Mouse (Mus musculus) gonadal fat pad, adult 2 months (tissue): ENCODE data around the gene Tti1. TPM values are rescaled to one million over a fixed set of nuclear protein-coding genes. Genes with fewer than 3 reads are reported as not detected.

ENCODE experiments used
- DNase-seq: peaks from one replicate; pipeline ENCODE4 v3.0.0-alpha.2; 2012; ENCODE audit warnings: low read depth
- polyA plus RNA-seq: library from polyadenylated mRNA; depleted of rRNA; stranded (reverse); fragments of >200 nt; gene quantifications from 2 replicates; pipeline ENCODE4 v1.2.3, GENCODE M21; 2012; rRNA removed

Tti1 gene
- polyA plus RNA-seq, 1 experiment = 20.0 TPM

DNA sequence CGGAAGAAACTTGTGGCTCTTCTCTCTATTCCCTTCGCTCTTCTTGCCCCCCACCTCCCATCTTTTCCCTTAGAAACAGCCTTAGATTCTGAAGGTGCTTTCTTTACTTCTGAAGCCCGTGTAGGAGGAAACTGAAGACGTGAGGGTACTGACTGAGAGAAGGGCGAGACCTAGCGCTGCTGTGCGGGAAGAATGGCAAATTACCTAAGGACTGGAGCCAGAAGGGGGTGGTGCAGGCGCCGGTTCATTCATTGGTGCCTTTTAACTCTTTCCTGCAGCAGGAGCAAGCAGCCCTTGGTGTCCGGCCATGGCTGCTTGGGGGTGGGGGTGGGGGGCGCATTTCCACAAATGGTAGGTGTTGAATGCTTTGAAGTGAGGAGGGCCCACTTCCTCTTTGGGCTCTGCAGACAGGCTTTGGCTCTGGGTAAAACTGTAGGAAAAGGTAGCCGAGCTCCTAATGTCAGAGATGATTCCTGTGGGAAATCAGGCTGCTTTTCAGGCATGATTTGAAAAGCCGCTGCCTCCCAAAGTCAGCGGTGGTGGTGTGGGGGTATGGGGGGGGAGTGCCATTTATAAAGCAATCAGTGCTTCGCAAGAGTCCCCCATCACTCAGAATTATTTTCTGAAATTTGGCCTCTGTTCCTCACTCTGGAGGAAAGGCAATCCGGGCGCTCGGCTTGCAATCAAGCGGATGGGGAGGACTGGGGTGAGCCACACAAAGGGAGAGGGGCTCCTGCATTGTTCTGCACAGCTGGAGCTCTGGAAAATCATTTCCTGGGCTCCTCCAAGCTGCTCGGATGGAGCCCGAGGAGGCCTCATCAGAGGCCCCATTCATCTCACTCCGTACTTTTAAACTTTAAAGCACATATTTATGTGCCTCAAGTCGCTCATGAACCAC lies 53.4 kb downstream of the Tti1 start:
- DNase-seq = no peak

DNA sequence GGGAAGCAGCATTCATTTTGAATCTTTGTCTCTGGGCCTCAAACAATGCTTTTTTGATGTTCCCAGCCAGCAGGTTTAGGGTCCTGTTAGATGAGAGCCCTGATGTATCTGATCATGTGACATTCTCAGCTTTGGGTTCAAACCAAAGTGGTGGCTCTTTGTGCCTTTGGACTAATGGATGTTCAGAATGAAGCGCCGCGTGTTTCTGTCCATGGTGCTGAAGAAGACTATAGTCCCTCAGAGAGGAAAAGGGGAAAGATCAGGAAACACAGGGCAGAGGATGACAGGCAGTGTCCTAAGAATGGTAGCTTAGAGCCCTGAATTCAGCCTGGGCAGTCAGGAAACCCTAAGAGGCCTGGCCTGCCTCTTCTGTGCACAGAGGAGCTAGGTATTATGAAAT lies 57.6 kb downstream of the Tti1 start:
- no peak for DNase-seq

DNA sequence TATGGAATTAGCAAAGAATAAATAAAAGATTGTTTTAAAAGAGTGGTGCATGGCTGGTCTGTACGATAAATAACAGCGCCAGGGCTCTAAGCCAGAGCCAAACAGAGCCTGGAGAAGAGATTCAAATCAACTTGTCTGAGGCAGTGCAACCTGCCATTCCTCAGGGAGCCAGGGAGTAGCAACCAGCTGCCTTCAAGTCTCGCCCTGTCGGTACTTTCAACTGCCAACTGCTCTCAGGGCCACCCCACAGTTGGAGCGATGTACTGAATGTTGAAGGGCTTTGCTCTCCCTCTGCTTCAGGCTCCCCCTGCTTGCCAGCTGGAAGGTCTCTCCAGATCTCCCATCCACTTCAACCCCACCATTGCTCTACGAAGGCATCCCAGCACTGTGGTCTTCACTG lies 58.1 kb downstream of the Tti1 start:
- DNase-seq = no peak

DNA sequence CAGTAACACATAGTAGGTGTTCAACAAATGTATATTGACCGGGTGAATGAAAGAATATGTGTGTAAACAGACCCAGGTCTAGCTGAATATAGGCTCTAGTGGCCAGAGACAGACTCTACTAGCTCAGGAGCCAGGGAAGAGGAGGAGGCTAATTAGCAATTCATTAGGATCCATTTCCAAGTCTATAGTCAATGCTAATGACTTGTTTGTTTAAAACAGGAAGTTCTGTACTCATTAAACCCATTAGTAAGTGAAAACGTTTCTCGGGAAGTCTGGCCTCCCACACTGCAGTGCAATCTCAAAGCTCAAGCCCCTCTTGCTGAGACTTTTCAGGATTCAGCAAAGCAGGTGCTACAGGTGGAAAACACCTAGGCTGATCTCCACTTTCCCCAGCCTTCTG lies 60.4 kb downstream of the Tti1 start:
- no peak for DNase-seq

DNA sequence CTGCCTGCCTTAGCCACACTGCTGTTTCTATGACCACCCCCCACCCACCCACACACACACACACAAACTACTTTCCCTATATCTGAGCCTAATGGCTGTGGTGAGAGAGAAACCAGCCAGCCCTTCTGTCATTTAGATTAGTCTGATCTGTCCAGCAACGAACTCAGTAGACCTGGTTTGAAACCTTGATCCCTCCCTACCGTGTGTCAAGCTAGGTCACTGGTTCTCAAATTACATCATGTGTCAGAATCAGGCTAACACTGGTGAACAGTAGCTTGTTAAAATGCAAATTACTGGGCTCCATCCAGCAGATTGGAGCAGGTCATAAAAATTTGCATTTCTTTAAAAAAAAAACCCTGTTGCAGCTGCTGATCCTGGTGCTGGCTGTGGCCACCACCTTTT lies 70.5 kb downstream of the Tti1 start:
- no peak for DNase-seq

DNA sequence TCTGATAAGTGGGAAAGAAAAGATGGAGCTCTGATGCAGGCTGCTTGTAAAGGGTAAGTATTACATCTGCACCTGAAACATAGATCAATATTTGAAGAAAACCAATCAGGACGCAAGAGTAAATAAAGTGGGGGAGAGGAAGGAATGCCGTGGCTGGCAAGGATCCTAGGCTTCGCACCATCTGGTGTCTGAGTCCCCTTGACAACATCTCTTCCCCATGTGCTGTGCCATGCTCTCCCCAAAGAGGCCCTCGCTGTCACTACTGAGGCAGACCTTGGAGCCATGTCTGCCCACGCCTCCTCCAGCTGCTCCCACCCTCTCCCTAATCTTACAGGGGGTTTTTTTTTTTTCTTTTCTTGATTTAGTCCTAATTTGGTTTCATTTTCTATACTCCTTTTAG lies 74.3 kb downstream of the Tti1 start:
- DNase-seq = no peak

DNA sequence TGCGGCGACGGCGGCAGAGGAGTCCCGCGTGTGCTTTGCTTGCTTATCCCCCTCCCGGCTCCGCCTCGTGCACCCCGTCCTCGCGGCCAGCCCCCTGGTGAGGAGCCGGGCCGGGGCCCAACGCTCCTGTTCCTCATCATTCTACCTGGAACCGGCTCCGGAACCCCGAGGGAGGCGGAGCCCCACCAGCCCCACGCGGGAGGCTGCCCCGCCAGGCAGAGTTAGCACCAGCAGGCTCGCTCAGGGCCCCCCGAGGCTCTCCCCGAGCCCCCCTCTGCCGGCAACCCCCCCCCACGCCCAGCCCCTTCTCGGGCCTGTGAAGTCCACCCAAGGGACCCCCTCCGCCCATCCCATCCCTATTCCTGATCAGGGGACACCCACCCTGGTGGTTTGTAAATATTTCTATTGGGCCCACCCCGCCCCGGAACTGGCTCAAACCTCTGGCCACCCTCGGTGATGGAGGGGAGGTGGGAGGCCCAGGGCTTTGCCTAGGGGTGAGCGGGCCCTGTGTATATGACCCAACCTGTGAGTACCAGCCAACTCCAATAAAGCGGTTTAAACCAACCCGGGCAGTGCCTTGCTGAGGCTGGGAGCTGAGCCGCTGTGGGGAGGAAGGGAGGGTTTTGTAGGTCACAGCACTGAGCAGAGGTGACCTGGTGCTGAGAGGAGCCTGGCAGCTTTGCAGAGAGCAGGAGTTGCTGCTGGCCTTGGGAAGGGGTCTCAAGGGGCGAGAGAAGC lies 83.9 kb downstream of the Tti1 start:
- DNase-seq = no peak

DNA sequence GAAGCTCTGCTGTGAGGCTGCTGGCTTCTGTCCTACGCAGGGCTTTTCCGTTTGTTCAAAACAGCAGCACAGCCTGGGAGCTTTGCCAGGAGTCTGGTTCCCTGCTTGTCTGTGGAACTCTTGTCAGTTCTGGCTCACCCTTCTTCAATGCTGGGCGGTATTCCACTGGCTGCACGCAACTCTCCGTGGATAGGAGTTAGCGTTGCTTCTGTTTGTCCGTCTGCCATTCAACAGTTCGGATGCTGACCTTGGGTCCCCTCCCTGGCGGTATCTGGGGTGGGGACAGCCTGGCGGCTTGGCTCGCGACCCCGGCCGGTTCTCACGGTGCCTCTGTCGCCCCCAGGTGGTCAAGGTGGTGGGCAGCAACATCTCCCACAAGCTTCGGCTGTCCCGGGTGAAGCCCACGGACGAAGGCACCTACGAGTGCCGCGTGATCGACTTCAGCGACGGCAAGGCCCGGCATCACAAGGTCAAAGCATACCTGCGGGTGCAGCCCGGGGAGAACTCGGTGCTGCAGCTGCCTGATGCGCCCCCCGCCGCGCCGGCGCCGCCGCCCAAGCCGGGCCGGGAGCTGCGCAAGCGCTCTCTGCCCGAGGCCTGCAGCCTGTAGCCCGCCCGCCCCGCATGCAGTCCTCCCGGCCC lies 84.6 kb downstream of the Tti1 start:
- DNase-seq = no peak

DNA sequence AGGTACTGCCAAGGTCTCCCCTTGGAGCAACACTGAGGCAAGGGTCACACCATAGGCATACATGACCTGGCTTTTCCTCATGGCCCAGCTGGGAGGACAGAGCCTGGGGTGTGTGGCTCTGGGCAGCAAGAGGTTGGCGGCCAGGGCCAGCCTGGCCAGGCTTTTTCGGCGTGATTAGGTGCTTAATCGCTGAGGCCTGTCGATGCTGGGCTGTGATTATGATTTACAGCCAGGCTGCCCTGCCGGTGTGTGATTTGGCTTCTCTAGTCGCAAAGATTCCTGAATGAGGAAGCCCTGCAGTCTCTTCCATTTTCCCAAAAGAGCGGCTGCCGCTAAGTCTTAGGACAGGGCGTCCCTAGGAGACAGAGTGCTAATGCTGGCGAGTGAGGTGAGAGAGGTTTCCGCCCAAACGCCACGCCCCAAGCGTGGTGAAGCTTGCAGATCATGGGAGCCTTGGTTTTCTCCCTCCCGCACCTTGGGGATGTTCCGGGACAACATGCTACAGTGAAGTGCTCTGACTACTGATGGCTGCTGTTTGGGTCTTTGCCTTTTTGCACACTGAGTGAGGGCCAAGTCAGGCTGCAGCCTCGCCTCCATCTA lies 87.5 kb downstream of the Tti1 start:
- no peak for DNase-seq

DNA sequence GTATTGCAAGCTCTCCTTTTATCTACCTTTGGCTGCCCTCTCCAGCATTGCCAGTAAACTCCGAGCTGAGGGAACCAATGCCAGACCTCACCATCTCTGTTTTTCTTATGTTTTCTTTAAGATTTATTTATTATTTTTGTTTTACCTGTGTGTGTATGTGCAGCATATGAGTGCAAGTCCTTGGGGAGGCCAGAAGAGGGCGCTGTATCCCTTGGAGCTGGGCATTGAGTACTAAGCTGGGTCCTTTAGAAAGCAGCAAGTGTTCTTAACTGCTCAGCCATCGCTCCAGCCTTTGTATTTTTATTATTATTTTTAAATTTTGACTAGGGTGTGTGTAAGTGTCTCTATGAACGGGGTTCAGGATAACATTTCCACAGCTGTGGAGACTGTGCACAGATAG lies 91.6 kb downstream of the Tti1 start:
- DNase-seq = no peak

DNA sequence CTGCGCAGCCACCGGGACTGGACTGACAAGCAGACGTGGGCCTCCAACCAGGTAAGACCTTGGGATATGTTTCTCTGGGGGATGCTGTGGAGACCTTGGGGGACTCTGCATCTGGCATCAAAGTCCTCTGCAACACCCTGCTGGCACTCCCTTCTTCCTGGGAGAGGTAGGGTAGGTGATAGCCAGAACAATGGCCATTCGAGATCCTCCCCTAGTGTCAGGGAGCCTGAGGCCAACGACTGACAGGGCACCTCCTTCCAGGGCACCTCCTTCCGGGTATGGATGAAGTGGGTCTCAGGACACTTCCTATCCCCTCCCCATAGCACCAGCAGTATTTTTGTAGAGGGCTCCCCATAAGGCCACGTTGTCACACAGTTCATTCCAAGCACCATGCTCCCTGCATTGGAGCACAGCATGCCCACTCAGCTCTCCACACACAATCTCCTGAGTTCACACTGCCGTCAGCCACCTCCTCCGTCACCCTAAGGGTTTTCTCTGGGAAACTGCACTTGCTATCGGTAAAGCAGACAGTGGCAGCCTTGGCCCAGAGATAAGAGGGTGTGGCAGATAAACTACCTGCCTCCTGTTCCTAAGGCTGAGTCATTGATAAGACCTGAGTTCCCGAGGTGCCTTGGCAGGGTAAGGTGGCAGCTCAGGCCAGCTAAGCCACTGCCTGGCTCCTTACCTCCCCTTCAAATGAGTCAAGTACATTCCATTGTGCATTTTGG lies 92.6 kb downstream of the Tti1 start:
- DNase-seq = no peak

DNA sequence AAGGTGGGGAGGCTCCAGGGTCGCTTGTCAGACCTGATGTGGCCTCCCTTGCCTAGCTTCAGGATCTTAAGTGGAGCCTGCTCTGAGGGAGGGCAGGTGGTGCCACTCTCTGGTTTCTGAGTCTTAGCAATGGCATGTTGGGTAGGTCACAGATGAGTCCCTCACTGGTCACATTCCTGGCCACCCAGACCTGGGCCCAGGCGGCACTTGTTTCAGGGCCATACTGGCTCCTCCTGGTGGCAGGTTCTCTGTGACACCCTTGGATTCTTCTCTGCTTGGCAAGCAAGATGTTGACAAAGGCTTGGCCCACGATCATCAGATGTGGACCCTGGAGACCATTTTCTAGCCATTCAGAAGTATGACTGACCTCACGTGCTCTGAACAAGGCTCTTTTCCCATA lies 95.6 kb downstream of the Tti1 start:
- no peak for DNase-seq

Other genes with a start within 250 kb of the Tti1 start
- gene Vstm2l, start 113.8 kb downstream of the Tti1 start, polyA plus RNA-seq = not detected in 2 replicates
- 16.2 and 18.1 TPM in 2 replicates for gene Rprd1b, start 64 bp upstream of the Tti1 start, polyA plus RNA-seq
- 173 and 193 TPM in 2 replicates for gene Tgm2, start 118.0 kb upstream of the Tti1 start, polyA plus RNA-seq
- 15.4 and 19.9 TPM in 2 replicates for gene D630003M21Rik, start 200.8 kb upstream of the Tti1 start, polyA plus RNA-seq
- 75.2 and 92.0 TPM in 2 replicates for gene Bpi, start 229.7 kb upstream of the Tti1 start, polyA plus RNA-seq